Mouse (Mus musculus) thymus, adult 2 months (tissue): ENCODE results near the gene Gm10282.

Experiments
- CTCF ChIP-seq: fragments of 200-500 bp; IDR thresholded peaks from 2 replicates; pipeline ENCODE4 v1.5.1; 2012; ENCODE audit warnings: mild to moderate bottlenecking, control low read depth, low read length, moderate library complexity, borderline replicate concordance; ENCODE audit not compliant: control insufficient read depth, poor library complexity, insufficient read depth; ENCODE audit errors: extremely low read depth
- POLR2A ChIP-seq: fragments of 200-500 bp; IDR thresholded peaks from 2 replicates; pipeline ENCODE4 v1.6.1; 2012; ENCODE audit warnings: mild to moderate bottlenecking, low read length, control low read depth, moderate library complexity; ENCODE audit not compliant: control insufficient read depth, poor library complexity, insufficient read depth; ENCODE audit errors: extremely low read depth

DNA sequence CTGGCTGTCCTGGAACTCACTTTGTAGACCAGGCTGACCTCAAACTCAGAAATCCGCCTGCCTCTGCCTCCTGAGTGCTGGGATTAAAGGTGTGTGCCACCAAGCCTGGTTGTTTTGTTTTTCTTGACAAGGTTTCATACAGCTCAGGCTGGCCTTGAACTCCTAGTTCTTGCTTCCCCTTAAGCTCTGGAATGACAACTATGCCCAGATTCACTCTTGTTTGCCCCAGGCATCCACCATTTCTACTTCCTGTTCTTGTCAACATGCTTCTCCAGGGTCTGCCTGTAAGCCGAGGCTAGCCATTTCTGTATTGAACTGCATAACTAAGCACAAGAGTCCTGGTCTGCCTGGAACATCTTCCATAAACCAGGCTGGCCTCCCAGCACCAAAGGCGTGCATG is 24.1 kb upstream of the Gm10282 start:
- TF ChIP-seq CTCF (no peak), POLR2A (no peak)
